Mouse (Mus musculus) c-Kit-positive CD71-positive TER-119-negative erythroid progenitor cells, embryonic 14.5 days (primary cell): Measurements from ENCODE around the gene Ankrd13c.
A peak's percentile ranks its signal among the peaks of the same experiment; 100 is the strongest.
"Not testable (repeated sequence)": the region's sequence is repeated elsewhere in the genome, so short reads cannot be mapped to it uniquely, and the experiment has no call there.

Experiments used
- DNase-seq: peaks from one replicate; pipeline ENCODE4 v3.0.0-alpha.2; 2013; ENCODE audit warnings: low read depth

The Ankrd13c gene

DNA sequence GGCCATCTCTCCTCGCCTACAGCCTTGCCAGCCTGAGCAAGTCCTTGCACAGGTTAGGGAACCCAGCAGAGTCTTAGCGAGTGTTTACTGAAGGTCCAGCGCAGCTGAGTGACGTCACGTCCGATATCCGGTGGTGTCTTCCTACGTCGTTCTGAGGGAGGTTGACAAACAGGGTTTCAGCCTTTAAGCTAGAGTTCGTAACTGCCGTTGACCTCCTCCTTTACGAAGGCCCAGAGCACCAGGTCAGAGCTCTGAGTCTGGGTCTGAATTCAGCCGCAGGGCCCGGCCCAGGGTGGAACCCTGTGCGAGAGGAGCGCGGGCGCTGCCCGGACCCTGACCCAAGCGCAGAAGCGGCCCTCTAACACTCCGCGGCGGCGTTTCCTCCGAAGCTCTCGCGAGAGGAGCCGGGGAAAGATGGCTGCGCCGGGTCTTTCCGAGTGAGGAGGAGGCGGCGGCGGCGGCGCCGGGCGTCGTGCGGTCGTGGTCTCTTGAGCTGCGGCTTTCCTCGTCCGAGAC, at the start of gene Ankrd13c:
Gene Ankrd13c, plus strand, starts transcription at position 397 of the 516 bp plus-strand sequence.
- peak; percentile 87 for DNase-seq

DNA sequence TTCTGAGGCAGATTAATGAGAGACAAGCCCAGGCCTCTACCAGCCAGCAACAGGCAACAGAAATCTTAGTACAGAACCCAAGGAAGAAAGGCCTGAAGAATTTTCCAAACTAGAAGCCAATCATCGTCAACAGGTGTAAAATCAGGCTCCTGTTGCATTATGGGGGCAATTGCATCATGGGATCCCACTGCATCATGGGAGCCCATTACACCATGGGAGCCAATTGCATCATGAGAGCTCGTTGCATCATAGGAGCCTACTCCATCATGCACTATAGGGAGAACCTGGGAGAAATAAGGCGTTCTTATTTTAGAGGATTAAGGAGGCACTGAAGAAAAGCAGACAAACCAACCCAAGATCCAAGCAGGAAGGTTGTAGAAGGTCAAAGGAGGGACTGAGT, 49.4 kb upstream of the Ankrd13c start:
- no peak for DNase-seq

GRCm38 (mm10) chr3:157899986-157900385, 47.1 kb upstream of the Ankrd13c start:
- no peak for DNase-seq

DNA sequence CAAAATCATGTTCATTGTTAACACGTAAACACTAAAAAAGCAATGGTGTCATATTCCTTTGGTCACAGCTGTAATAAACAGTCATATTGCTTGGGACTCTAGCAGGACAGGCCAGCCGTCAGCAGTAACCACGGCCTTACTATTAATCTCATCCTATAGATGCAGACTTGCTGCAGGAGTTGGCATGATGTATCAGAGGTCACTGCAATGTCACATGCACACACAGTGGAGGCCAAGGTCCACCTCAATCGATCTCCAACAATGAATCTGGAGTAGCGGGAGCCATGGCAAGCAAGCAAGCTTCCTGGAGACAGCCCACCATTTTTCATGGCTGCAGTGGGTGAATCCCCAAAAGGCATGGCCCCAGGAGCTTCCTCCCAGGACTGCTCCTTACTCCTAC, 45.3 kb upstream of the Ankrd13c start:
- no peak for DNase-seq

DNA sequence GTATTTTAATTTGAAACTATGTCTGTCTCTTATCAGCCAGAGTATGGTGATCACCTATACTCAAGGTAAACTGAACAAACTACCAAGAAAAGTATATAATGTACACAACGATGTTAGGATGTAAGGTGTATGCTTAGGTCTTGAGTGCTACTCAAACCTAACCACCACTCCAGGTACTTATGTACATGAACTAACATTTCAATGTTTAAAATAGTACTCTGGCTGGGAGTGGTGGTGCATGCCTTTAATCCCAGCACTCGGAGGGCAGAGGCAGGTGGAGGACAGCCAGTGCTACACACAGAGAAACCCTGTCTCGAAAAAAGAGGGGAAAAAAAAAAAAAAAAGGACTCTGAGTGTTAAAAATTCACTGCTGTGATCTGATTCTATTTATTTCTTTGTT, 38.9 kb upstream of the Ankrd13c start:
- no peak for DNase-seq

DNA sequence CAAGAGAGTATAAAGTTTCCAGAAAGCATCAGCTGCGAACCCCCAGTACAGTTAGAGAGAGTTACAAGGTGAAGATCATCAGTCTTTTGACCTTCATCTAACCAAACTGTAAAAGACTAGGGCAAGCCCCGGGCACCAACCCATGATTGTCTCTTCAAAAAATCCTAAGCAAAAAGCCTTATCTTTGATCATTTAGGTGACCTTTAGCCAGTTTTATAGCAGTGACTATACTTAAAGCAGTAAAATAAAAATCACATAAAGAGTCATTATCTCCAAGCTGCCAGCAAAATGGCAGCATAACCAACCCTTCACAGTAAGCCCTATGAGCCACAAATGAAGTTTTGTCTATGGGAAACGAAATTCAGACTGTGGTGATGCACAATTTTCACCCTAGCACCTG, 36.8 kb upstream of the Ankrd13c start:
- no peak for DNase-seq

DNA sequence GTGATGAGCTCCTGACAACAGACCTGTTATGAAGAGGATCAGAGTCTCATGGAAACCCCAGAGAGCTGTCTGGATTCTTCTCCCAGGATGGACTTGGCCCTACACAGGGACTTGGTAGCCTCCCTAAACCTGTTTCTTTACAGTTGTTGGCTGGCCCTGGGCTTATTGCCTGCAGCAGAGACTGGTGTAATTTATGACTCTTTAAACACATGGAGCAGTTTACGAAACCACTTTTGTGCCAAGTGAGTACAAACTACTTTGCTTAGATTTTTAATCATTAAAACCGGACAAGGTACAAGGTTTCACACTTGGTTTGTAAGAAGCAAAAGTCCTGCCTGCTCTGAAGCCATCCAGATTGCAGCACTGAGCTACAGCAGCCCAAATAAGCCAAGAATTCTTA, 34.9 kb upstream of the Ankrd13c start:
- DNase-seq = no peak

DNA sequence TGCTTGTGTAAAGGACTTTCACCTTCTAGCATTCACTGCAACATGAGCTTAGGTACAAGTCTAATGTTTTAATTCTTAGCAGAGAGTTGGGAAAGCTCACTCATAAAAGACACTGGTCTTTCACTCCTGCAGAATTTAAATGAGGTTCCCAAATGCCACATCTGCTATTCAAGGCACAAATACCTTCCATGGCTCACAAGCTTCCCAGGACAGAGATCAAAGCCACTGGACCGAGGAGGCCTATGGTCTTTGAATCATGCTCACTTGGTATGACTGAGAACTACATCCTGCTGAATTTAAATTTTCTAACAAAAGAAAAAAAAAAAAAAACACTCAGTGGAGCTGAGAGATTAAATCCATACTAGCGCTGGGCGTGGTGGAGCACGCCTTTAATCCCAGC, 30.7 kb upstream of the Ankrd13c start:
- DNase-seq = no peak

DNA sequence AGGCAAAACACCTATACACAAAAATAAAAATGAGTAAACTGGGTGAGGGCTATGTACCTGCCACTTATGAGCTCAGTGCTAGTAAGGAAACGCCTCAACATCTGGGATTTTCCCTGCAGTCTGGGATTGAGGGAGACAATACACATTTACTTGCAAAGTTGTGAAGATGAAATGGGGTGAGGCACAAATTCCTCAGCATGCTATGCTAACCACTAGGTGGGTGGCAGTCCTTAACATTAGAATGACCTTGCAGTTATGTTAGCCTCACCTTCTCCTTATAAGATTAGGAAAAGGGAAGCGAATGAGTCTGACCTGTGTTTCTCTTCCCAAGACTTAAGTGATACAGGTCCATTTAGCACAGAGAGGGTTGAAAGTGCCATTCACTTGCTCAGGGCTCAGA, 25.7 kb upstream of the Ankrd13c start:
- DNase-seq = no peak

- DNase-seq = no peak
These were observed 23.7 kb upstream of the Ankrd13c start for GRCm38 (mm10) chr3:157923268-157923835.

DNA sequence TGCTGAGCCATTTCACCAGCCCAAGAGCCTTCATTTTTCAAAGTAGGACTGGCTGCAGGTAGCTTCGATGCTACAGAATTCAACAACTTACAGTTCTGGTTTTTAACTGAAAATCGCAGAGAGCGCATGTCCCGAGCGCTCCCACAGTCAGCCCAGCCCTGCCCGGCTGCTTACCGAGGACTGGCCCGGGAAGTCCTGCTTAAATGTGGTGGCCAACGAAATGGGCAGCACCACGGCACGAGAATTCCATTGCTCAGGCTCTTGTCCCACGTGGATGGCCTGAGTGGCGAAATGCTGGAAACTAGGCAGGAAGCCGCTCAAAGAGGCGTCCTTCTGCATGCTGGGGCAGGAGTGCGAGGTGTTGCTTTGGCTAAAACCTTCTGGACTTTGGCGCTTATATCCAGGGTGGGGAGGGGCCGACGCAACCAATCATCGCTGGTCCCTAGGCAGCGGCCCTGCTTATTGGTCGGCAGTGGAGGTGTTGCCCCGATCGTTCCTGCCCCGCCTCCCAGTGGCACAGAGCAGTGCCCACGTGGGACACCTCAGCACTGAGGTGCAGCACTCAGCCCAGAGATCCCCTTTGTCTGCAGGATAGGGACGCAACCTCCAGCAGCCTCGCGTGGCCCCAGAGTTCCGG, 22.2 kb upstream of the Ankrd13c start, which contains the start of gene Cth:
Gene Cth, minus strand, starts transcription at position 386 of the 637 bp plus-strand sequence.
- peak; percentile 87 for DNase-seq

DNA sequence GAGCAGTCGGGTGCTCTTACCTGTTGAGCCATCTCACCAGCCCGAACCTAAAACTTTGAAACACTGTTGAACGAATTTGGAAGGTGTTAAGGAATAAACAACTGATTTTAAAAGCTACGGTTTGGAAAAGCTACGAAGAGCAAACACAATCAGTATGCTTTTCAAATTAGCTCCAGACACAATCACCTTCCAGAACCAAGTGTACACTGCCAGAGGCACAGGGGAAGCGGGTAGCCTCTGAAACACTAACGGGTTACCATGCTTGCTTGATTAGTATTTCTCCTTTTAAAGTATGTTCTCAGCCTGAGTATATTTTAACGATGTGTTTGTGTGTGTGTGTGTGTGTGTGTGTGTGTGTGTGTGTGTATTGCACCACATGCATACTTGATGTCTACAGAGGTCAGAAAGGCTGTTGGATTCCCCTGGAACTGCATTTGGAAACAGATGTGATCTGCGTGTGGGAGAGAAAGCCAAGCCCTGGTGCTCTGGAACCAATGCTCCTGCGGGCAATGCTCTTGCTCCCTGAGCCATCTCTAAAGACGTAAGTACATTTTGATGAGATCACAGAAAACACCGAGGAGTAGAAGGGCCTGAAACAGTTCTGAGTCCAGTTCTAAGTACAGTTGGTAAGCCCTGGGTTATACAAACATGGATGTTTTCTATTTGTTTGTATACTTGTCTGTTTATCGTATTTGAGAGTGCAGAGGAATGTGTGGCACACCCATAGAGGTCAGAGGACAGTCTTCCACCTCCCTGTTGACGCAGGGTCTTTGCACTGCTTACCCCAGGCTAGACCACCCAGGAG, 21.1 kb upstream of the Ankrd13c start:
- no peak for DNase-seq

DNA sequence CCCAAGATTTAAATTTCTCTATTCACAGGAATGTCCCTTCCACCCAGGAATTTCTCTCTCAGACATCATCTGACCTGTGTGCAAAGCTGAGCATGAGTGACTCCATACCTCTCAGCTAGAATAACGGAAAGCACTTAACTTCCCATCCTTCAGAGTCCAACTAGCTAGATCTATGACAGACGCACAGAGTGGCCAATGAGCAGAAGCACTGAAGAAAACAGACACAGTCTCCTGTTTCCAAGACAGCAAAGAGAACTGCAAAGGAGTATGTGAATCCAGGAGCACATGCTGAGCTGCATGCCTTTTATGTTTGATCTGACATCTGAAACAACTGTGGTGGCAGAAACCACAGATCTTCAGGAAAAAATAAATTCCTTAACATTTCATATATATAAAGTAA, 20.3 kb upstream of the Ankrd13c start:
- no peak for DNase-seq

GRCm38 (mm10) chr3:157928731-157929130, 18.3 kb upstream of the Ankrd13c start:
- DNase-seq = no peak

- no peak for DNase-seq
These were observed 17.6 kb upstream of the Ankrd13c start for GRCm38 (mm10) chr3:157929417-157929816.

DNA sequence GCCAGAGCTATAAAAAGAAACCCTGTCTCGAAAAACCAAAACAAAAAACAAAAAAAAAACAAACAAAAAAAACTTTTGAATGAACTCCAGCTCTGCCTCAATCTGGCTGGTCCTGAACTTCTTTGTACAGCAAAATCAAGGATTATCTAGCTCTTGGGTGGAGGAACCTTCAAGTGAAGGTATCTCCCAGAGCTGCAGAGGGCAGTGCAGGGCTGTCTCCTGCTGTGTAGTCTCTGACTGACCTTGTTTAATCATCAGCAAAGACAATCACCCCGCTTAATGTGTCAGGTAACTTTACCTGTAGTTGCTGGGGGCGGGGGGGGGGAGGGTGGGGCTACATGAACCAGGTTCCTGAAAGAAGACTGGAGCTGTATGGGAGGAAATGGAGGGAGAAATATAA, 15.4 kb upstream of the Ankrd13c start:
- no peak for DNase-seq

- DNase-seq = no peak
These were observed 15.0 kb upstream of the Ankrd13c start for GRCm38 (mm10) chr3:157932074-157932473.

- DNase-seq = not testable (repeated sequence)
These were observed 13.8 kb upstream of the Ankrd13c start for GRCm38 (mm10) chr3:157933223-157933622.

GRCm38 (mm10) chr3:157934301-157934823, 12.7 kb upstream of the Ankrd13c start:
- no peak for DNase-seq

GRCm38 (mm10) chr3:157938585-157938984, 8.5 kb upstream of the Ankrd13c start:
- no peak for DNase-seq

DNA sequence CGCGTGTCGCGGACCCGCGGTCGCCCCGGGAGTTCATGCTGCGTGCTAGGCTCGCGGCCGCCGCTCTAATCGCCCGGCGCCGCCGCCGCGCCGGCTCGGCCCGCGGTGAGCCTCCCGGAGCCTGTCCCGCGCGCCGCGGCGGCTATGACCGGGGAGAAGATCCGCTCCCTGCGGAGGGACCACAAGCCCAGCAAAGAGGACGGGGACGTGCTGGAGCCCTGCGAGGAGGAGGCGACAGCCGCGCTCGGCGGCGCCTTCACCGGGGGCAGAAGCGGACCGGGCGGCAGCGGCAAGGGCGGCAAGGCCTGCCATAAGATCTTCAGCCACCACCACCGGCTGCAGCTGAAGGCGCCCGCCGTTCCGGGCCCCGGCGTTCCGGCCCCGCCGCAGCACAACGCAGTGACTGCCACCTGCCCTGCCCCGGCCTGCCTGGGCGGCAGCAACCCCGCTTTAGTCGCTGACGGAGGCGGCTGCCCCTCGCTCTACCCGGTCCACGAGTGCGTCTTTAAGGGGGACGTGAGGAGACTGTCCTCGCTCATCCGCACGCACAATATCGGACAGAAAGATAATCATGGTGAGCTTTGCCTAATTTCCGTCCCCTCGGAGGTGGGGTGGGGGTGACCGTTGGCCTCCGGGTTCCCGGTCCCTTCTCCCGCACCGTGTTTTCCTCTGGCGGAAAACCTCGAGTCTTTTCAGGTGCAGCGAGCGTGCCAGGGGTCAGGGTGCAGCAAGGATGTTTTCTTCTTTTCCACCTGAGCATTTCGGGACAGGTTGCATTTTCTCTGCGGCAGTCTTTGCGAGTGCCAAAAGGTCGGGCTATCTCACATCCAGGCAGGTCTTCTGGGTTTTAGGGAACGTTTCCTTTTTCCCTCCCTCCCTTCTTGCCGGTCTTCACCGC, 593 bp downstream of the Ankrd13c start:
- DNase-seq = peak; percentile 21

DNA sequence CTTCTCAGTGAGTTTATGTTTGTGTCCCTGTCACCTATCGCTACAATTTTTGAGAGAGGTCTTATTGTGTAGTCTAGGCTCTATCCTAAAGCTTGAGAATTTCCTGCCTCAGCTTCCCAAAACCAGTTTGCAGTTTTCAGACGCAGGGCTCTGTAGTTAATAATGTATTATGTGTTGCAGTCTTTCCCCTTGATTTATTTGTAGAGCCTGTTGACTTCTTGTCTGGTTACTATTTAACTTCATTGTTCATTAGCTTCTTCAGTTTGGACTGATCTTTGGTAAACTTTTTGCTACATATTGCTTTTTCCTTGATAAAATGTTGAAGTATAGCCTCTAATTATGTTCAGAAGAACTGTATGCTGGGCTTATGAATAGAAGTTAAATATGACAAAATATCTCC, 5.7 kb downstream of the Ankrd13c start:
- DNase-seq = no peak
